Mouse (Mus musculus): ENCODE data around the gene Adam20.
"Not testable (repeated sequence)": the region's sequence is repeated elsewhere in the genome, so short reads cannot be mapped to it uniquely, and the experiment has no call there.

GRCm38 (mm10) chr8:40751908-40752307 is 41.2 kb upstream of the Adam20 start, which contains the start of gene Adam25:
- TF ChIP-seq CTCF (IDR thresholded peaks at IDR 0.05; ENCODE audit: extremely low read depth, insufficient read depth, insufficient read length, insufficient replicate concordance); POLR2A (IDR thresholded peaks at IDR 0.05; ENCODE audit: low read depth, low read length): not testable (repeated sequence)

Measured in spleen, adult 2 months (tissue).